Mouse (Mus musculus) megakaryocyte progenitor cell, adult 5-6 weeks (primary cell): ENCODE results near the gene Cnga2. TPM values are rescaled to one million over a fixed set of nuclear protein-coding genes. Genes with fewer than 3 reads are reported as not detected.
"Not testable (repeated sequence)": the region's sequence is repeated elsewhere in the genome, so short reads cannot be mapped to it uniquely, and the experiment has no call there.

ENCODE experiments used
- ATAC-seq: replicated peaks from 2 replicates; pipeline ENCODE4 v1.8.0; 2016; ENCODE audit warnings: mild to moderate bottlenecking, moderate TSS enrichment, inconsistent platforms; ENCODE audit not compliant: poor library complexity
- total RNA-seq, 2 experiments: library from RNA; stranded (forward) in 1 of 2; stranded (reverse) in 1 of 2; fragments of 157-497, 149-512 nt in 1 of 2; fragments of 200-1000 nt in 1 of 2; gene quantifications; 2 replicates each; pipeline versions ENCODE4 v1.2.3 to v1.2.4; 2015 to 2017

The Cnga2 gene
- total RNA-seq (2015) (not detected in 2 replicates), total RNA-seq (2017) (not detected in 2 replicates)

DNA sequence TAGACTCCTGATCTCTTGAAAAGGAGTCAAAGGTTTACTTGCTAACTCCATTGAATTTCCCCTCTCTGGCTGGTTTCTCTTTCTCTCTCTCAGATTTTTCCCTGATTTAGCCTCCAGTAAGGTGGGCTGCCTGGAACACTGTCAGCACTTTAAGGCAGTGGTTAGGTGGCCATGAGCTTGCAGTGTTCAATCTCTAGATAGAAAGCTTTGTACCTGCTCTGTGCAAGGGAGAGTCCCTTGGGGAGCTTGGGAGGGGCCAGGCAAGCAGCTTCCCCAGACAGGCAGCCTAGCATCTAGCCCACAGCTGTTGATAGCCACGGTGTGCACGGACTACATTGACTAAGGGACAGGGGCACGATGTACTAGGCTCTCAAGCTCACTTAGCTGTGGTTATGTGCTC is at the start of gene Cnga2:
TSS of gene Cnga2 (plus strand) at position 301 of the 400 bp plus-strand sequence.
- no peak for ATAC-seq

DNA sequence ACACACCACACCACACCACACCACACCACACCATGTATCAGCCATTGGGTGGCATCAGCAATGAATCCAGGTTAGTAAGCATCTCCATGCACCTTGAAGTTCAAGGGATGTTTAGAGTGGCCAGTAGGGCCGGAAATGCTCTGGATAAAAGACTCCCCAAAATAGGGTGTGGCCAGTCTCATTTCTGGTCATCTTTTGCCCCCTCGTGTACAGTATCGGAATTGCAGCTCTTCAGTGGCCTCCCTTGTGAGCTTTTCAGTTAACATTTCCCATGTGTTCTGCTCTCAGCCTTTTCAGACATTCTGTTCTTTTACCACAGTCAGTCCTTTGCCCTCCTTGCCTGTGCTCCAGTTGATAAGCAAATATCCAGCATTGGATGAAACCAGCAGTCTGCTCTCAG is 45.0 kb upstream of the Cnga2 start:
- ATAC-seq = peak; percentile 89

DNA sequence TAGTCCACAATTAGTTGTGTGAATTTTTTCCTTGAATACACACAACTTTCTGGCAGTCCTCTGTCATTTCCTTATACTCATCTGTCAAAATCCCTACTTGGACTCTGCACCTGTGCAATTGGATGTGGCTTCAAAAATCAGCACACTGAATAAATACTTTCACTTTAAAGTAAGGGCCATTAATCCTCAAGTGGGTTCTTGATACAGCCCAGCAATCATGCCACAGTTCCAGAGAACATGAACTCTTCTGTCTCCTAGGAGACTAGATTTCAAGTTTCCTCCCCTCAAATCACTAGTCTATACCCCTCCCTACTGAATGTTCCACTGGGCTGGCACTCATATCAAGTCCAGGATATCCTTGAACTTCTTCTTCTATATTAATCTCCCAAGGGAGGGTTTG is 33.3 kb upstream of the Cnga2 start:
- ATAC-seq = no peak

DNA sequence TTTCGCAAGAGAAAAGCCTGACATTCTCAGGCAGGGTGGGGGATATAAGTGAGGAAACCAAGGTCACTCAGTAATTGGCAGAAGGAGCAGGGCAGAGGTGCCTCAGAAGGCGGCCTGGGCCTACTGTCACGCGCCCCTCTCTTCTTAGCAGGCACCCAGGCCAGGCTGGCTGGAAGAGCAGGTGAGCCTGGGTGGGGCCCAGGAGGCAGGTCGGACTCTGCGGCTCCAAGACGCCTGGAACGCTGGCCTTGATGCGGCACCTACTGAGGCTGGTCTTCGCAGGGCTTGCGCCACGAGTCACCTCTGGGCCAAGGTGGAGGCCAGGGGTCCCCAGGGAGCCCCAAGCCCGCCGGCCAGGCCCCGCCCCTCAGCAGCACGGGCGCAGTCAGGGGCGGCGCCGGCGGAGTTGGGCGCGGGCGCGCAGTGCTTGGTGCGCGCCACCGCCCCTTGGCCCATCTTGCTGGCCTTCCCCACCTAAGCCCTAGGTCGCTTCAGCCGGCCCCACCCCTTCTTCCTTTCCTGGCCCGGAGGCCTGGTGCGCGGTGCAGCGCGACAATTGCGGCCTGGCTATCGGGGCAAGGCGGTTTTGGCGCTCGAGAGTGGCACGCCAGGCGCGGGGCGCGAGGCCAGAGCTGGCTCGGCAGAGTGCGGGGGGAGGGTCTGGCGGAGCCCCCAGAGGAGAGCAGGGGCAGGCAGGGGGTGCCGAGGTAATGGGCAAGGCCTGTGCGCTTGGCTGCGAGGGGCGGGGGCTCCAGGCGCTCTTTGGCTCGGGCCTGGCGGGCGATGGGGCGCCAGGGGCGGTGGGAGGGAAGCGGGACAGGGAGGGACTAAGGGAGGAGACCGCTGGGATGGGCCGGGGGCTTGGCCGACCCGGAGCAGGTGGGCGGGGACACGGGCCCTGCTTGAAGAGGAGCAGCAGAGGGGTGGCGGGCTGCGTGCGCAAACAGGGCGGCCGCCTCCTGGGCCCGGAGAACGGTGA is 29.3 kb upstream of the Cnga2 start, which contains the start of gene Prrg3:
TSS of gene Prrg3 (plus strand) at position 552 of the 979 bp plus-strand sequence.
- no peak for ATAC-seq

DNA sequence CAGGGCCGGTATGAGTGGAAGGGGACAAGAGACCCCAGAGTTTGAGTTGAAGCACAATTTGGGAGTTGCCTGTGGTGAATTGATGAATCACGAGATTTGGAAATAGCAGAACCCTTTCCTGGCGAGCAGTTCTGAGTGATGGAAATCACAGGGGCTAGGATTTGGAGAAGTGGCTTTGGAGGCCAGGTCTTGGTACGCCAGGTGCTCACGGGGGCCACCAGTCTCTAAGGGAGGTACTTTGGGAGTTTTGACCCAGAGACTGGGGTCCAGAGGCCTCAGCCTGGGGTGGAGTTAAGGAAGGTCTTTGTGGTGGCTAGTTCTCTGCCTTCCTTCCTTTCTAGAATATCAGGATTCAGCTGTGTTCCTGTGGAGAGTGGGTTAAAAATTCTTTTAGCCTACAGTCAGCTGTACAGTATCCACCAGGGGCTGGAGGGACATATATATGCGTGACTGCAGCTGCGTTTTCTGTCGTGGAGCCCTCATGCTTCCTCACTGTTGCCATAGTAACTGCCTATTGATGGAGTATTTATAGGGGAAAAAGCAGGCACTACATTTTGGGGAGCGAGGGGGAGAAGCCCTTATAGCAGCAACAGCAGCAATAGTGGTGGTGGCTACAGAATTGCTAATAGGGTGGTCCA is 28.3 kb upstream of the Cnga2 start:
- no peak for ATAC-seq

DNA sequence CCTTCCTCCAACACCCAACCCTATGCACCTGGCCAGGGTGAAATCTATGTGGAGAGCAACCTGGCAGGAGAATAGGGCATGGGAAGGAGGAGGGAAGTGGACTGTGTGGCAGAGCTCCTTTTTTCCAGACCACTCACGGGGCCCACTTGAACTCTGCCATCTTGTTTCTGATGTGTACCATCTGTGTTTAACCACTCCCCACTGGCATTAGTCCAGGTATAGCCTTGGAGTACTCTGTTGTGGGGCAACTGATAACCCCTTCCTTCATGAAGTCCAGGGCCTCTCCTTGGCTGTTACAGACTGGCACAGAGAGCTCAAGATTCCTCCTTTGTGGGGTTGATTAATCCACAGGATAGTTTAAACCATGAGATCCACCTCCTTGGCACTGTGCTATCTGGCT is 23.4 kb upstream of the Cnga2 start:
- ATAC-seq = no peak

DNA sequence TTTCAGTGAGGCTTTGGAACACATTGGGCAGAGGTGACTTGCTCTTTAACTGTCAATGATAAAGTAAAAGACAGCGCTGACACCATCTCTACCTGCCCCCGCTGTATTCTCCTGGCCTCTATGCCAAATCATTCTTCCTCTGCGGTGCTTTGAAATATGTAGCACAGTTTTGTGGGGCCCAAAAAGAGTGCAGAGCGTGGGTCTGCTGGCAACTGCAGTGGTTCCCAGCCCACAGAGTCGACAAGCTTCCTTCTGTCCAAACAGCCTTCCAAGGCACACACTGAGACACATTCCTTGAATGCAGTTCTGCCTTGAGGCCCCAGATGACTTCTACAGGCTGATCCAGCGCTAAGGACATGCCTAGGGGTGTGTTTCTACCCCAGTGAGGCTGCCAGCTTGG is 22.8 kb upstream of the Cnga2 start:
- no peak for ATAC-seq

DNA sequence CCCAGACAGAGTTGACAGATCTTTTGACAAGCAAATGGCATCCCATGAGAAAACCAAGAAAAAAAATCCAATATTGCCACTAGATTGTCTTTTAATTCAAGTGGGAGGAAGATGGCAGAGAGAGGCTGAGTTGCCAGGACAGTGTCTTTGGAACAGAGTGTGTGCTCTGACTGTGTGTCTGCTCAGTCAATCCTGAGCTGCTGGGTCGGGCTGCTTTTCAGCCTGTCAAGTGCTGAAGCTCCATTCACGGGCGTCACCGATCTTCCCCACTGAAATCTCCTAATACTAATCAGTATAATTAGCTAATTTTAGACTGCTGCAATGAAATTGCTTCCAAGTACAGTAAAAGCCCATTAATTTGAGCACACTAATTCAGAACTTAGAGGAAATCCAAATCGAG is 20.3 kb upstream of the Cnga2 start:
- ATAC-seq = no peak

DNA sequence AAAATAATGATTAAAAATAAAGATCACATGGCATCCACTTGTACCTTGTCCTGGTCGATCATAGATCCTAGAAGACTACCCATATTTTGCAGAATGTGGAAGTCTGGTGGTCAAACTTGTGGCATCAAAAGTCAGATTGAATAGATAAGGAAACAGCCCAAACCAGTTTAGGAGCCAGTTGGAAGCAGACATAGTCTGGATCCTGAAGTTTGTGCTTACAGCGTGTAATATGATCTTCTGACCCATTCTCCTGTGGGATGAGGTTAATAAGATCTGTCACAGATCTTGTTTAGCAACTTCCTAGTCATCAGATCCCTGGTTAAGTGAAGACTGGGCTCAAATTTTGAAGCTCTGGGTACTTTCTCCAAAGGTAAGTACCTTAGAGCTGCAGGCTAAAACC is 19.0 kb upstream of the Cnga2 start, which contains the start of gene Fate1:
TSS of gene Fate1 (plus strand) at position 301 of the 400 bp plus-strand sequence.
- ATAC-seq = no peak

DNA sequence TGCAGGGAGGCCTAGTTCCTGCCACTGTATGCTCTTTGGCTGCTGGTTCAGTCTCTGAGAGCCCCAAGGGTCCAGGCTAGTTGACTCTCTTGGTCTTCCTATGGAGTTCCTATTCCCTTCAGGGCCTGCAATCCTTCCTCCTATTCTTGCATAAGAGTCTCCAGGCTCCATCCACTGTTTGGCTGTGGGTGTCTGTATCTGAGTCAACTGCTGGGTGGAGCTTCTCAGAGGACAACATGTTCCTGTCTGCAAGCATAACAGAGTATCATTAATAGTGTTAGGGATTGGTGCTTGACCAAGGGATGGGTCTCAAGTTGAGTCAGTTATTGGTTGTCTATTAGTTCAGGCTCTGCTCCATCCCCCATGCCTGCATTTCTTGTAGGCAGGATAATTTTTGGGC is 14.0 kb upstream of the Cnga2 start:
- ATAC-seq = not testable (repeated sequence)

DNA sequence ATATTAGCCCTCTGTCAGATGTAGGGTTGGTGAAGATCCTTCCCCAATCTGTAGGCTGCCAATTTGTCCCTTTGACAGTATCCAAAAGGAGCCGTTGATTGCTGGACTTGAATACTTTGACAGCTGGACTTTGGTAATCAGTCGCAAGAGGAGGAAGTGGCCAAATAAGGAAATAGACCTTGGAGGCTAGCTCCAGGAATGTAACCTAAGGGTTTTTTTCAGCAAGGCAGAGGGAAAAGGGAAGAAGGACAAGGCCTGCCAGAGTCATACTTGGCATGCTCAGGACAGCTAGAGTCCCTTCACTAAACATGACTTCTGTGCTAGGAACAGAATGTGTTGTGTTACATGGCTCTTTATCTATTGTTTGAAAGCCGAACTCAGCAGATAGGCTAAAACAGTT is 11.2 kb upstream of the Cnga2 start:
- ATAC-seq = no peak

DNA sequence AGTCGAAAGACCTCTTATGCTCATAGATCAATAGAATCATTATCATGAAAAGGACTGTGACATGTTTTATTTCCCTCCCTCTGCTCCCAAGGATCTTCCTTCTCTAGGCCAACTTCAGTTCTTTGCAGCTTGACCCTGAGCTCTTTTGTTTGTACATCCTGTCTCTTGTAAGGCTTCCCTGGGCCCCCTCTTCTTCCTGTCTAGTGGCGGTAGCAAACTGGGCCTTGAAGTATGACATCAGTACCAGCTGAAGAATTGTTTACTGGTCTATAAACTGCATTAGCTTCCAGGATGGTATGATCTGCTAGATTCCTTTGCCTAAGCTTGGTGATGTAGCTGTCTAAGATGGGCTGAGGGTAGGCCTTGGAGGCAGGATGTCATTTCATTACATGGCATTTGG is 10.3 kb upstream of the Cnga2 start:
- ATAC-seq = no peak

DNA sequence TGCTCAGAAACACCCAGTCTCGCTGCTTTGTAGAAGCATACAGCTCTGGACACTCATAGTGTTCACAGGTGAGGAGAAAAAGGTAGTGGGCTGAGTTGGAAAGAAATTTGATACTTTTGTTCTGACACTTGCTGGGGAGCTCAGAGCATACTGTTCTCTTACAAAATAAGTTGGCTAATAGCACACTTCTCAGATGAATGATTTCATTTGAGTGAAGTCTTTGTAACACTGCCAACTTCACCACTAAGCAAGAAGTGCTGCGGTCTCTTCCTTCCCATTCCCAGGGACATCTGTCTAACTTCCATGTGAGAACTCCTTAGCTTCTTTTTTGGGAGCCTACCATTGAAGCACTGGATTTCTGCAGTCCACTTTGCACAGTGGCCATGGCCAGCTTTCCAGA is 8.4 kb upstream of the Cnga2 start:
- no peak for ATAC-seq

DNA sequence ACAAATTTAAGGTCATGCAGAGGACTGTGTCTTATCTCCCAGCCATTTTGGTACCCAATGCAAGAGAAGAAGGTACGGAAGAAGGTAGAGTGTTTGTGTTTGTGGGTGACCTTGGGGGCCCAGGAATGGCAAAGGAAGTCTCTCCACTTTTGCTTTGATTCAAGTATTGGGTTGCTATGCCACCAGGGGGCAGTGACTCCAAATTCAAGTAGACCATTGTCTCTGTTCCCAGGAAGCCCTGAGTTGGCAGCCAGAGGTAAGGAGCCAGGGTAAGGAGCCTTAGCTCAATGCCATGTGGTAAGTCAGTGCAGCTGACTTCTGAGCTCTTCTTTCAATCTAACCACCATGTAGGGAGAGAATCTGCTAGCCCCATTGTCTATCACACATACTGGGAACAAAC is 7.9 kb upstream of the Cnga2 start:
- ATAC-seq = no peak

DNA sequence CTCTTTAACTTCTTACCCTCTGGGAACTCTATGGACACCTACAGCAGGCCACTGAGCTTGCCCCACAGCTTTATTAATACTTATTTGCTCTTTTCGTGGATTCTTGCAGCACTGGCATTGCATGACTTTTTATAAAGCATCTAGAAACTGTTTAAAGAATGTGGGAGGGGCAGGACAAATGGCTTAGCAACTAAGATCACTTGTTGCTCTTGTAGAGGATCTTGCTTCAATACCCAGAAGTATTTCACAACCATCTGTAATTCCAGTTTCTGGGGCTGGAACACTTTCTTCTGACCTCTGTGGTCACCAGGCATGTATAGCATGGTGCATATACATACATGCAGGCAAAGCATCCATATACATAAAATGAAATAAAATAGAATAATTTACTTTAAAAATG is 4.3 kb downstream of the Cnga2 start:
- no peak for ATAC-seq

DNA sequence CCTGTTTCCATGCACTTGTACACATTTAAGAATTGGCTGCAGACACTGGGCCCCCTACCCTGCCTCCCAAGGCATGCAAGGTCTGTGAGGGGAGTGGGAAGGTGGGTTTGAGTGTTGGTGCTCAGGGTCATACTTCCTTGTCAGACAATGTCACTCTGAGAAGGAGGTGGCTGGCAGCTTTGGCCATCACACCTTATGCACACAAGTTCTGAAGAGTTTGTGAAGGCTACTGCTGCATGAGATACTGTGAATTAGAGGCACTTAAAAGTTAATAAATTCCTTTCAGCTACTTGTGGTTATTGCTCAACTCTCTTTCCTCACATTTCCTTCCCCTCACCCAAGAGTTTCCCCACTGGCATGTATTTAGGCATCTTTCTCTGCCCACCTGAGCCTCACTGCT is 18.3 kb downstream of the Cnga2 start:
- ATAC-seq = no peak

DNA sequence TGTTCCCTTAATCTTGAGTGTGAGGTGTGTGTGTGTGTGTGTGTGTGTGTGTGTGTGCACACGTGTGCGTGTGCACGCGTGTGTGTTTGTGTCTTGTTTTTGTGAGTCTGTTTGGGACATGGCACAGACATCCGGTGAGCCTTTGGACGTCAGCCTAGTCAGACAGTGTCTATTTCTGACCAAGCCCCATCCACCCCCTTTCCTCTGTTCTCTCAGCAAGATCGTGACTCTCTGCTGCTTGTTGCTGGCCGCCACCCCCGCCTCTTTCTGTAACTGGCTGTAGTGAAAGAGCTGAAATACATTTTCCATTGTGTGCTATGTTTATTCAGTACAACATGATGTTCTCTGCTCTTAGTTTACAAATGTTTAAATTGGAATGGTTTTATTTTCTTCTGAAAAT is 20.6 kb downstream of the Cnga2 start:
- no peak for ATAC-seq

DNA sequence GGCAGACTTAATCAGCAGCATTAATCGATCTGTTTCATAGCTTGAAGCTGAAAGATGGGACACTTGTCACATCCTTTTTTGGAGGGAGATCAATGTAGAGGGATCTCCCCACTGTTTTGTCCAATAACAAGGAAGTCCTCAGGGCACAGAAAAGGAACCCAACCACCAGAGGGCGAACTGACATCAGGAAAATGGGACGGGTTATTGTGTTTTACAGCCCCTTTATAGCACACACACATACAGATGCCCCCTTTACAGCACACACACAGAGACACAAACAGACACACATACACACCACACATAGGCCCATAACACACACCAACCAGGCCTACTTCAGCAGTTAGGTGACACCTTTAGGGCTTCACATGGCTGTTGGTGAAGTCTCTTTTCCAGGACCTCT is 21.2 kb downstream of the Cnga2 start:
- ATAC-seq = no peak

DNA sequence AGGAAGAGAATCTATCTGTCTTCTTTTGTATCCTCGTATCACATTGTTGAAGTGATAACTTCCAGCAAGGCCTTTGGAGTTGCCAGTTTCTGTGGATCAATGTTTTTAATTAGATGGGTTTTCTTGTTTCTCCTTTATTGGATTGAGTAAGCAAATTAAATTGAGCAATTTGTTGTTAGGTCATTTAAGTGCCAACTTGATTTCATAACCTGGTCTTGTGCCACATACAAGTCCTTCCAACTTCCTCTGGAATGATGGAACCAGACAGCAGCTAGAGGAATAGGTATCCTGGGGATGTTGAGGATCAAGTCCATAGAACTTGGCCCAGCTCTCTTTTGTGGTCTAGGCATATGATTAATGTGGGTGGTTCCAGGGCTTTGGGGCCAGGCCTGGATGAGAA is 30.6 kb downstream of the Cnga2 start:
- ATAC-seq = no peak

DNA sequence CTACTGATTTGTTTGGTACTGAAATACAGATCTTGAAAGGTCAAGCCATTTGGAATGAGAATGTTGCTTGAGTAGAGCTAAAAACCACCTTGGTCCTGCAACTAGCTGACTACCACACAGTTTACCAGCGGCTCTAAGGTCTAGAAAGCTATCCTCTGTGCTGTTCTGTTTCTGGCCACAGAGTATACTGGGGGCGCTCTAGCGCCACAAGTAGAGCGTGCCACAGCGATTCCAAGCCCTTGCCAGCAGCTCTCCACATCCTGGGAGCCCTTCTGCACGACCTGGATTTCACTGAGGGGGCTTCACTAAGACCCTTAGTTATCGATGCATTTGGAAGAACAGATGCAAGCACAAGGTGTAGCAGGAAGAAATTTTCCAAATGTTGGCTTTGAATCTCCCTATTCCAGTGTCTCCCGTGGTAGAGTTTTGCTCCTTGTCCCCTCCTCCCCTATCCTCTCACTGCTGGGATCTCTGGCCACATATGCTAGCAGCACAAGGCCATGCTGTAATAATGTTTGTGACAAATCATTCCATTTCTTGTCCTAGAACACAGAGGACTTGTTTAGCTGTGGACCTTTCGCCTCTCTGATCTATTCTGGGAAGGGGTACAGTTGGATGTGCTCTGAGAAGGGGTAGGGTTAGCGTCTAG is 31.2 kb downstream of the Cnga2 start:
- ATAC-seq = peak; percentile 57; the same call in 1 of the 2 replicates

DNA sequence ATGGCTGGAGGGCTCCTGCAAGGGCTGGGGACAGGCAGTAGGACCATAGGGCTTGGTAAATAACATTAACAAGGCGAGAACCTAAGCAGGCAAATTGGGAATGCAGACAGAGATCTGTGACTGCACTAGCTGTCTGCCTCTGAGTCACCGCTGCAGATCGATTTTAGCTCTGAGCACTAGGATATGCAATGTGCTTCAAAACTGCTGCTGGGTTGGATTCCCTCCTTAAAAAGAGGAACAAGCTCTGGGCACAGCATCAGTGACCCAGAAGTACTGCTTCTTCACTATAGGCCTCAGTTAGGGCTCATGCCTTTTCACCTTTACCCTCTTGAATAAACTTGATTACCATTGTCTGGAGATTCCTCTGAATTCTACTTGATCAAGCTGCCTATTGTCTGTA is 31.9 kb downstream of the Cnga2 start:
- ATAC-seq = no peak

DNA sequence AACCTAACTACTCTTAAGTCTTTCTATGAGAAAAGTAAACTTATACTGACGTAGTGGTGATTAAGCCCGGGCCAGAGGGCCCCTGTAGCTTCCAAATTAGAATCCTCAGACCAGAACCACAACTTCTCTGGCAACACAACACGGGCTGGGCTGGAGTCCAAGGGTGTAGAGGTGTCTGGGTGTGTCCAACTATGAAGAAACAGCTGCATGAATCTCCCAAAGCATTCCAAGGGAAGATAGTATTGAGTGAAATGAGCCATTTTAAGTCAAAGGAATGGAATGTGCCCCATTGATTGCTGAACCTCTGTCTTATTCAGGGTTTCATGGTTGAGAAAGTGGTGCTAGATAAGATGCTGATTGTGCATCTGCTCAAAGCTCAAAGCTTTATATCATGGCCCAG is 52.4 kb downstream of the Cnga2 start:
- no peak for ATAC-seq
